Mouse (Mus musculus) frontal cortex, adult 2 months (tissue): Measurements from ENCODE around the gene Pde4d. TPM values are rescaled to one million over a fixed set of nuclear protein-coding genes. Genes with fewer than 3 reads are reported as not detected.

Source experiments
- DNase-seq, 2 experiments: peaks; one replicate each; pipeline ENCODE4 v3.0.0; 2022; ENCODE audit warnings: low spot score in 1 of 2; ENCODE audit errors: extremely low spot score in 1 of 2
- polyA plus RNA-seq: library from polyadenylated mRNA; depleted of rRNA; stranded (reverse); fragments of >200 nt; gene quantifications from 2 replicates; pipeline ENCODE4 v1.2.3, GENCODE M21; 2012

Gene Pde4d
- polyA plus RNA-seq, 1 experiment = 40.3 TPM

DNA sequence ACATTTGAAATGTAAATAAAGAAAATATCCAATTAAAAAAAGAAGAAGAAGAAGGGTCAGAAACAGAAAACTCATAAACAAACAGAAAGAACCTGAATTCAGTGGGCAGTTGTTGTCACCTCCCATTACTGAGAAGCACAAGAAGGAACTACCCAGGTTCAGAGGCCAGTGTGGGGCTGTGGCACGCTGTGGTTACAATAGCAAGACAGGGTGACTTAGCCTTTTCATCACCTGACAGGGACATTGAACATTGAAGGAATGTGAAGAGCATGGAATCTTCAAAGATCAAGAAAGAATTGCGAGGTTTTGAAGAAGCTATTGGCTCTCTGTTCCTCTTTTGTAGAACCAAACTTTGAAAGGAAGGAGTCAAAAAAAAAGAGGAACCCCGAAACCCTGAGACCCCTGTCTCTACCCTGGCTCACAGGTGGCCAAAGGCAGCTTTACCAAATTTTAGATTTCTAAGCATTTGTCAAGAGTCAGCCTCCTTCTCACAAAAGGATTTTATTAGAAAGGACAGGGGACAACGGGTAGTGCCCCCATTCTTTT is 987.6 kb downstream of the Pde4d start:
- DNase-seq = no peak

DNA sequence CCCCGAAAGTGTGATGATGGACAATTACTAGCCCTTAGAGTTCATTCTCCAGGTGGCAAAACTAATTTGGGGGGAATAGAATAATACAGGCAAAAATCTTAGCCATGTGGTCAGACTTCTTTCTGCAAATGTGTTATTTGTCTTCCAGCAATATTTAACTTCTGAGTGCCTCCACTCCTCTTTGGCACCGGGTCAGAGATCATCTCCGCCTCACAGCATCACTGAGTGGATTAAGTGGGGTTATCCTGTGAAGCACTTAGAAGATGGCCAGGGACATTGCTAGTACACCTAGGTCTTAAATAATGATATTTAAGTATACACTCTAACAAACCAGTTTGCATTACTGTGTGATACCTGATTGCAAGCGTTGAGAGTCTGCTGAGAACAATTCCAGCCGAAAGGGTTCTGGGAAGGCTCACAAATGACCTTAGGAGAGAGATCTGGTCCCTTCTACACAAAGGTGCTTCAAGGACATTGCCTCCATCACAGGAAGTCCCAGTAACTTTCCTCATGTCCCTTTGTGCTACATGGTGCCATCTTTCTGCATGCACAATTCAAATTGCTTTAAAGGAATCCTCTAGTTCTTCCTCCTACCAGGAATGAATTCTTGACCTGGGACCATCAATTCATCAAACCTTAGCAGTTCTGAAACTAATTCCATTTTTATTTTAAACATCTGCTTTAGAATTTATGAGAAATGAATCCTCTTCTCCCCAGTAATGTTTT is 989.9 kb downstream of the Pde4d start:
- no peak for DNase-seq

- DNase-seq = peak; percentile 30 to 72
Observed at GRCm38 (mm10) chr13:109440331-109440730, 990.6 kb downstream of the Pde4d start.

DNA sequence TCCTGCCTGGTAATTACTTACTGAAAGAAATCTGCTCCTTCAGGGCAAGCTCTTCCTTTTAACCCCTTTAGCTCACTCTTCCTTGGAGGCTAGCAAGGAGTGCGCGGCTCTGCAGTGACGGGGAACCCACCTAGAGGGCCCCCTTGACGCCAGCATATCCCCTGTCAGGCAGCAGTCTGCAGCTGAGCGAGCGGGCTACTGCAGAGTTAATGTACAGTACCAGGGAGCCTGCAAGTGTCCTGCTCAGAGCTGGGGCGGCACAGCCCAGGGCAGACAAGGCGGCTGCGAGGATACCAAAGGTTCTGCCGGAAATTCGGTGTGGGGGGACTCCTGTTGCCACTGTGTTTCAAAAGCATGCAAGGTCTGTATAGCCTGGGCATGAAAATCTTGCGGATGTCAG is 991.1 kb downstream of the Pde4d start:
- peak; percentile 57 to 85 for DNase-seq

DNA sequence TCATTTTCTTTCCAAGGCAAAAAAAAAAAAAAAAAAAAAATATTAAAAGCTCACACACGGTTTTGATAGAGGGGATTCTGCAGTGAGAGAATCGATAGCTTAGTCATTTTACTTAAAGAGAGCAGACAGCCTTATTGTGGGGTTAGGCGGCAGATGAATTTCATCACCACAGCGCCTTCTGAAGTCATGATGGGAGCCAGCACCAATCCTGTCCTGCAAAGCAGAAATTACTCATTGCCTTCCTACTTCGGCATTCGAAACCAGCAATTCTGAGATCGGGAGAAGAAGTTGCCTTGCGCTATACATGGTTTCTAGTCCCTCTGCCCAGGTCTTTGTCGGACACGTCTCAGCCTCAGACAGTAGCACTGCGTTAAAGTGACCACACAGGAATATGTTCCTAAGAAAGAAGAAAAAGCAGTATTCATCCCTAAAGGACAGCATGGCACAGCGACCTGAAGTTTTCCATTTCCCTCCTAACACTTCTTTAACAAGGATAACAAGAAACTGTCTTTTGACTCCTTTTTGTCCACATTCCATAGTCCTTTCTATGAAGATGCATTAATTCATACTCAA is 991.7 kb downstream of the Pde4d start:
- DNase-seq = peak; percentile 22 to 67

DNA sequence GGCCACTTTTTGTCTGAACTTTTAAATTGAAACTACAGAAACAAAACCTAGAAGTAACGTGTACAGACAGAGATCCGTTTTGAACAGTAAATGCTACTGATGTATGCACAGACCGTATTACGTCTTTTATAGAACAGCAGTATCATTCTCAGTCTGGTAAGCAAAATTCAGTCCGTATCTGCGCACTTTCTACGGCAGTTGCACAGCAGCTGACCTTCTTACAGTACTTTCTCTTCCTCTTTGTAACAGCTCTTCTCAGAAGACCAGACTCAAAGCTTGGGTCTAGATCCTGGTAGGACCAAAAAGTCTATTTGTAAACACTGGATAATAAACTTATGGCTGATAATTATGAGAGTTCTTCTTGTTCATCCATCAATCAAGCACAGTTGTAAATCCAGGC is 996.4 kb downstream of the Pde4d start:
- DNase-seq = no peak

DNA sequence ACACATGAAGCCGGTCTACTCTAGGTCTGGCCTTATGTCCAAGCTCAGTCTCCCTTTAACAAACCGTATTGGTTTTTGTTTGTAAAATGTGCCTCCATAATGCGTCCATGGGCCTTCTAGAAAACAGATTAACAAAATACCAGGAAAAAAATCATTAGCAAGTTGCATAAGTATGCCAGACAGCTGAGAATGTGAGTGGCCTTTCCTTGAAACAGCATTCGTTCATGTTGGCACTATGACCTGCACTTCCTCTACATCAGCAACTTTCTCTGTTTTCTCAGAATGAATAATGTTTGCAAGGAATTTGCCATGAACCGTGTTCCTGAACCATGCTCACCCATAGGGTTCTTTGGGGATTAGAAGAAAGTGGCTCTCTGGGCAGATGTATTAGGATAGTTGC is 998.4 kb downstream of the Pde4d start:
- no peak for DNase-seq

GRCm38 (mm10) chr13:109474344-109474743 is 1024.6 kb downstream of the Pde4d start:
- DNase-seq = no peak

DNA sequence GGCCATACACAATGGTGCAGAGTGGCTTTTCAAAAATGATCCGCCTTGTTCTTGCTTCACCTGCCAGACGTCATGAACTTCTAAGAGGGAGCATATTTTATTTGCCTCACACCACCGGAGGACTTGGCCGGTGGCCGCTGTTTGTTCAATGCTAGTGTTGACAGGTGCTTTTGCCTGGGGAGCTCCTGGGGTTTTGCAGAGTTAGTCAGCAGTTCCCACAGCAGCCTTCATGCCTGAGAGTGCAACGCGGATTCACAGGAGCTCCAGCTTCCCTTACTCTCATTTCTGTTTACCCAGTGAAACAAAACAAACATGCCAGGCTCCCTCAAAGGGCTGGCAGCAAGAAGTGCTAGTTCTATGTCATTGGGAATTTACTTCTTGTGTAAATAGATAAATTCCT is 1031.7 kb downstream of the Pde4d start:
- no peak for DNase-seq

- DNase-seq = no peak
Observed at GRCm38 (mm10) chr13:109486166-109486565, 1036.4 kb downstream of the Pde4d start.

DNA sequence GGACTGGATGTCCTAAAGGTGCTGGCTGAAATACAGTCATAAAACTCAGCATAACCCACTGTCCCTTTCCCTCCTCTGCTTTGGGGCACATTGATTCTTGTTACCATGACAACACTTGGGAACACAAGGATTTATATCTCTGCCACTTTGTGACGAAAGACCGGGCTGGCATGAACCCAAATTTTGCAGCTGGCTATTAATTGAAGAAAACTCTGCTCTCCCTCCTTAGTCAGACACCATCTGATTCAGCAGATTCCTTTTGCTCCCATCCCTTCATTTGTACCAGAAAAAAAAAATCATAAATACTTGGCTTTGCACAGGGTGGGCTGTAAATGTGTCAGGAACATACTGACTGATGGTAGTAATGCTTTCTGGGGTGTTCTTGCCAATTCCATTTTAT is 1037.6 kb downstream of the Pde4d start:
- DNase-seq = peak in 1 of 2 experiments; percentile 41

GRCm38 (mm10) chr13:109490853-109491252 is 1041.1 kb downstream of the Pde4d start:
- DNase-seq = no peak

DNA sequence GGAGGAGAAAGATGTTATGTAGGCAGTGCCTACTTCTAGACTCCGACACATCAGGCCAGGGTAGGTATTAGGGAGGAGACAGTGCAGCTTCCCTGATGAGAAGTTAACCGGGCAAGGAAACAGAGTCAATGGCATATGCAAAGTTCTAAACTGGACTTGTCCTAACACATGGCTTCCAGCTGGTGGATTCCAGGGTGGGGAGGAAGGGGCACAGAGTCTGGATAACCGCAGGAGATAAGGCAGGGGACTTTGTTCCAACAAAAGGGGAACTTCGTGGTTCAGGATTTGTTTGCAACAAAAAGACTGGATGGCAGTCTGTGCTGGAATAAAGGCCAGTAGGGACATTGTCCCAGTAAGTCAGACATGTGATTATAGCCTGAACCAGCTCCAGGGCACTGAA is 1042.1 kb downstream of the Pde4d start:
- no peak for DNase-seq

DNA sequence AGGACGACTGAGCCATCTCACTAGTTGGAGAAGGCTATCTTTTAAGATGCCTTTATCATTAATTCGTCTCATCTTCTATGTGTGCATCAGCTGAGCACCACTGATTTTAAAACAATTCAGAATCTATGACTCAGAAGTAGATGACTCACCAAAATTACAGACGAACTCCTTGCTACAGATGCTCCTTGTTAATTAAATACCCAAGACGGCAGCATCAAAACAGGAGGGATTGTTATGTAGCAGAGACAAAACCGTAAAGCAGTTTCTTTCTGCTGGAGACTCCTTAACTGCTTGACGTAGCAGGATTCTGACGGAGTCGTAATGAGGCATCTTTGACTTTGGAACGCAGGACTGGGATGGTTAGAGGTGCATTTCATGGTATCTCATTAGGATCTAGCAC is 1050.6 kb downstream of the Pde4d start:
- no peak for DNase-seq

DNA sequence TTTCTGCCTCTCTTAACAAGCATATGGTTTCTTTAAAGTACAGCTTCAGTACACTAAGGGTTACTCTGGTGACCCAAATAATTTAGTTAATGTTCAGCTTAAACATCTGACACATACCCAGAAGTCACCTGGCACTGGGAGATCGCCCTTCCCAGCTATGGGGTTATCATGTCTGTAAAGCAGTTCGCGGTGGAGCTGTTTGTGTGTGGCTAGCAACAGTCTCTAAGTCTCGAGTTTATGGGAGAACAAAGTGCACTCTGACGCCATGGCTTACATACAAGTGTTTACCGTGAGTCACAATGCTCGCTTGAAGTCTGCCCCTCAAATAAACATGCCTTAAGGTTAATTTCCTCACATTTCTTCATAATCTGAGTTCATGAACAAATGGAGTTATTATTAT is 1053.0 kb downstream of the Pde4d start:
- DNase-seq = no peak

DNA sequence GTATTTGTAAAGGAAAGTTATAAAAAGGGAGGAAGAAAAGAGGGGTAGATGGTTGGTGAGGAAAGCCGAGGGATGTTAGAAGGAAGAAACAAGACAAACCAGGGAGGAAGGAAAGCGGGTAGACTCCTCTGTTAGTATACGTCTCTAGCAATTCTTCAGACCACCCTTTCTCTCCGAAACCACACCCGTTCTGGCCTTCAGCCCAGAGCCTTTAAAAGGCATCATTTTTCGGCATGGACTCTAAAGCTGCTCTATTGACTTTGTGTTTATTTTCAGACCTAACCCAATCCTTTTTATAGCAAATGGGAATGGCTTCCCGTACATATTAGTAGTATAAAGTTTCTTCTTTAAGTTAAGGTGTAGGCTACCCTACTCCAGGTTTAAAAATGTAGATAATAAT is 1057.0 kb downstream of the Pde4d start:
- DNase-seq = no peak

- no peak for DNase-seq
Observed at GRCm38 (mm10) chr13:109508472-109508871, 1058.7 kb downstream of the Pde4d start.

GRCm38 (mm10) chr13:109518194-109518593 is 1068.4 kb downstream of the Pde4d start:
- no peak for DNase-seq

- DNase-seq = no peak
Observed at GRCm38 (mm10) chr13:109519485-109519884, 1069.7 kb downstream of the Pde4d start.

GRCm38 (mm10) chr13:109519966-109520646 is 1070.4 kb downstream of the Pde4d start:
- DNase-seq = no peak

DNA sequence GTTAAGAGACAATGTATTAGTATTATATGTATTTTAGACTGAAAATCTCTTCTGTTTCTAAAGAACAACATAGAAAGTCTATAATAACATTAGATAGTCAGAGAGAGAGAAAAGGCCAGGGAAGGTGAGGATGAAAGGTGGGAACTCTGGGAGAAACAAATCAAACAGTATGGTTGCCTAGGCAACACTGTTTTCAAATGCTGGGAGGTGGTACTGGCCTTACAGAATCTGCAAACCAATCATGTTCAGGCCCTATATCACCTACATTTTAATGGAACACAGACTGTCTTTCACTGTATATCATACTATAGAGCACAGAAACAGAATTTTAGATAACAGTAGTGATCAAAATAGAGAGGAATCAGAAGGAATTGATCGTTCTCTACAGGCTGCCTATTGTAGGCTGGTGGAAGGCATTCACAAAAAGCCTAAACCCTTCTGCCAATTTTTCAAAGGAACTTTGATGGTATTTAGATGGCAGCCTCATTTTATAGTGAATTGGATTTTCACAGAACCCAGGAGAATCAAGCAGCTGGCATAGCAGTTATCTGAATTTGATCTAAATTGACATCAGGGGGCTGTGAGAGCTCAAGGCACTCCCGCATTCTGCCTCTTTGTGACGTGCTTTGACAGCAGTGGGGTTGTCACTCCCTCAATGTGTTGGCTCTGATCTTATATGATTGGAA is 1084.2 kb downstream of the Pde4d start:
- DNase-seq = peak in 1 of 2 experiments; percentile 12
